Mouse (Mus musculus) erythroblast, embryonic 14.5 days (primary cell): ENCODE data around the gene Gm49369.

Experiments used
- GATA1 ChIP-seq: IDR thresholded peaks from 2 replicates; pipeline ENCODE4 v1.6.1; 2012; ENCODE audit warnings: low read length, inconsistent platforms, mixed read lengths
- TAL1 ChIP-seq: IDR thresholded peaks from 3 replicates; pipeline ENCODE4 v1.6.1; 2012; ENCODE audit warnings: low read length, inconsistent platforms, mixed read lengths

DNA sequence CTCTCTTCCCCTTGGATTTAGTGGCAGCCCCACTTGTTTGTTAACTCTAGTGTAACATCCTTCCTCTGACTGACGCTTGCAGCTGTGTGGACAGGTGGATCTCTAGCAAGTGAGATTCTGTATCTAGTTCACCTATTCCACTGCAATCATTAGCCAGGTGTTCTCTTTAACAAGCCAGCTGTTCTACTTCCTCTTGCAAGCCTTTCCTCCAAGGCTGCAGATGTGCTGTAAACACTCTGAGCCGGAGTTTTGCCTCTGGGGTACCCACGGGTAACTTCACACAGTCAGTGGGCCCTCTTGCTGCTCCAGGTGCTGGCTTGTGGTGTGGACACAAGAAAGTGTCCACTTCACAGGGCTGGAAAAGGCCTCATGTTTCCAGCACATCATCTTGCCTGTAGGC is 24.9 kb downstream of the Gm49369 start:
- TF ChIP-seq GATA1, result no peak
- no peak for TF ChIP-seq TAL1
